Mouse (Mus musculus) liver, postnatal 0 days (tissue): Measurements from ENCODE around the gene Mttp.

ENCODE experiments used
- CTCF ChIP-seq: sonication (generic); IDR thresholded peaks from 2 replicates; pipeline ENCODE4 v1.5.1; 2016; ENCODE audit warnings: antibody characterized with exemption, low read depth
- EP300 ChIP-seq: IDR thresholded peaks from 2 replicates; pipeline ENCODE4 v1.6.1; 2016; ENCODE audit warnings: antibody characterized with exemption, low read depth, mild to moderate bottlenecking

DNA sequence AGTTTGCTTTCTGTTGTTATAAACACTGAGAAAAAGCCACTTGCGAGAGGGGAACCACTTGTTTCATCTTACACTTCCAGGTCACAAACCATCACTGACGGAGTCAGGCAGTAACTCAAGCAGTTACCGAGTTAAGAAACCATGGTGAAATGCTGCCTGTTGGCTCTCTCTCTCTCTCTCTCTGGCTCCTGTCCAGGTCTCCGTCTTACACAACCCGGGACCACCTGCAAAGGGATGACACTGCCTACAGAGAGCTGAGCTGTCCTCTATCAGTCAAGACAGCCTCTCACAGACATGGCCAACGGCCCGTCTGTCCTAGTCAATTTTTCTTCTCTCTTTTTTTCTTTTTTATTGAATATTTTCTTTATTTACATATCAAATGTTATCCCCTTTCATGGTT lies 101.5 kb downstream of the Mttp start:
- TF ChIP-seq CTCF = no peak
- no peak for TF ChIP-seq EP300
